Mouse (Mus musculus) thymus, adult 2 months (tissue): ENCODE results near the gene Rtp2.
"Not testable (repeated sequence)": the region's sequence is repeated elsewhere in the genome, so short reads cannot be mapped to it uniquely, and the experiment has no call there.

Experiments
- CTCF ChIP-seq: fragments of 200-500 bp; IDR thresholded peaks from 2 replicates; pipeline ENCODE4 v1.5.1; 2012; ENCODE audit warnings: mild to moderate bottlenecking, control low read depth, low read length, moderate library complexity, borderline replicate concordance; ENCODE audit not compliant: control insufficient read depth, poor library complexity, insufficient read depth; ENCODE audit errors: extremely low read depth
- POLR2A ChIP-seq: fragments of 200-500 bp; IDR thresholded peaks from 2 replicates; pipeline ENCODE4 v1.6.1; 2012; ENCODE audit warnings: mild to moderate bottlenecking, low read length, control low read depth, moderate library complexity; ENCODE audit not compliant: control insufficient read depth, poor library complexity, insufficient read depth; ENCODE audit errors: extremely low read depth

- TF ChIP-seq CTCF, POLR2A: not testable (repeated sequence)
These were observed 25.6 kb downstream of the Rtp2 start for GRCm38 (mm10) chr16:23906586-23906985.
